Mouse (Mus musculus) activated CD4-positive, CD25-positive, alpha-beta regulatory T cell (primary cell): Measurements from ENCODE around the gene Cfi. TPM values are rescaled to one million over a fixed set of nuclear protein-coding genes. Genes with fewer than 3 reads are reported as not detected.

Experiments used
- polyA plus RNA-seq, 2 experiments: library from polyadenylated mRNA; unstranded; fragments of 100-300 nt; shearing (Covaris generic); gene quantifications; one replicate each; pipeline ENCODE4 v1.2.1; 2017

Cfi gene
- polyA plus RNA-seq: under 1 TPM in 1 of 2 experiments, not detected in 1; 0.16 TPM

DNA sequence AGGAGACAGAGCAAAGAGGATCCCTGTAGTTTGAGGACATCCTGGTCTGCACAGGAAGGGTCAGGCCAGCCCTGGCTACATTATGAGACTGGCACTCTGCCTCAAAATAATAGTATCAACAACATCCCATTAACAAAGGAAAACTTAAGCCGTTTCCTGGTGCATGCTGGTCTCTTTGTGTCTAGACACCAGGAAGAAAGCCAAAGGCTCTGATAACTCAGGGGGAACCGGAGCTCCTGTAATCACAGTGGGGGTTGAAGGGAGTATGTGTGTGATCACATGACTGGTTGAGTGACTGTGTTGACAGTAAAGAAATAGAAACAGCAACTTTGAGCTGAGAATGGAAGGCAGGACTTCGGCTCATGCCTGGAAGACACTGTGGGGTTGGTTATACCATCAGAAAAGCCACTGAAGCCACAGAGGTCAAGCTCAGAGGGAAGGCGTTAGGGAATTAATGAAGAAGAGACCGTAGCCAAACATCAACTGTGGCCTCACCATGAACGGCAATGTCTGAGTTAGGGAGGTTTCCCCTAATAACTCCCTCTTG, at the start of gene Cfi:
Gene Cfi (plus strand): TSS at position 497 of the 547 bp plus-strand sequence.

DNA sequence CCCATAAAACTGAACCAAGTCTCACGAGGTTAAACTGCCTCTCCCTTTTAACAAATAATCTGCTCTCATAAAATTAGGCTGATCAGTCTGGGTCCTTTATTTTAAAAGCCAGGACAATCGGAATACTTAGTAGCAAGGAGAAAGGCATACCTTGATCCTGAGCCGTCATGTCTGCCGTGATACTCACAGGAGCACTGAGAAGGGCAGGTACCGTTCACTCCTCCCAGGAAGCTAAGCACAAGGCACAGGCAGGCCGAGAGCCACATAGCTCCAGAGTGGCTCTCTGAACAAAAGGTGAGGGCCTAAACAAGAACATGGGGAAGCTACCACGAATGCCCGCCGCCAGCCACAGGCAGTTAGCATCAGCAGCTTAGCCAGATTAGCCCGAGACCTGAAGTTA, 31.9 kb upstream of the Cfi start, which contains the start of gene Lrit3:
Gene Lrit3 (minus strand): TSS at position 266 of the 400 bp plus-strand sequence.

DNA sequence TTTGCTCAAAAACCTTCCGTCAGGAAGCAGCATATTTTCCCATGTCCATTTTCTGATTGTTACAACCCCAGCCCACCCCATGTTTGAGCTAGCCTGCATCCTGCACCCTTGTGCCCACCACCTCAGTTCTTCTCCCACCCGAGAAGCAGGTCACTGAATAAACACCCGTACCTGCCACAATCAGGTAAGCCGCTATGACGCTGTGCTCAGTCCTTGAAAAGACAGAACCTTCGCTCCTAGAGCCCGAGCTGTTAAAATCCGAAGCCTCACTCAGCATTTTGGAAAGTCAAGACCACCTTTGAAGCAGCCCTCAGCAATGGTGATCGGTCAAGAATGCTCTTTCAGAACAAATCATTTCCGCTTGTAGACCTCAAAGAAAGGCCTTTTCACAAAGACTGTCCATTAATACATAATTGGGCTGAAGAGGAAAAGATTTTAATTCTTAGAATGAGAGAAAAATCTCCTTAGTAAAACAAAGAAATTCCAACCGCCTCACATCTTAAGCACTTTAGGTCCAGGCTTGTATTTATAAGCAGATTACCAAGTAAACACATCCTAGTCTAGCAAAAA, 13.4 kb upstream of the Cfi start, which contains the start of gene Rrh:
Gene Rrh (minus strand): TSS at position 382 of the 570 bp plus-strand sequence.

DNA sequence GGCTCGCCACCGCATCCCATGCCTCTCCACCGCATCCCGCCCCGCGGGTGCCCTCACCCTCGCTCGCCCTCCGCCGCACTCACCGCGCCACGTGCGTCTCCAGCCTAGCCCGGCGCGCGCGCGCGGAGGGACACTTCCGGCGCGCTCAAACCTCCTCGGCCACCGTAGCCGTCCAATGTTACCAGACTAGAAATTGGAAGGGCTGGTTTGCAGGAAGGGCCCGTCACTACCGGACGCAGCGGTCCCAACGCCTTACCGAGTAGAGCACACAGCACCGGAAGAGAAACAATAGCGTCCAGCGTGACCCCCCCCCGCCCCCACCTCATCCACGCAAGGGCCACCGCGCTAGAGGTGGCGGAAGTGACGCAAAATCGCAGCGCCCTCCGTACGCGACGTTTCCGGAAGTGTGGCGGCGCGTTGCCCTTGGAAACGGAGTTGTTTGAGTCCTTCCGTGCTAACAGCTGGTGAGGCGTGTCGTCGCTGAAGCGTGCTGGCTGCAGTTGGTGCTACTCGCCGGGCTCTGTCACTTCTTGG, 4.6 kb upstream of the Cfi start, which contains the start of gene Gar1:
Gene Gar1 (minus strand): TSS at position 362 of the 534 bp plus-strand sequence.

DNA sequence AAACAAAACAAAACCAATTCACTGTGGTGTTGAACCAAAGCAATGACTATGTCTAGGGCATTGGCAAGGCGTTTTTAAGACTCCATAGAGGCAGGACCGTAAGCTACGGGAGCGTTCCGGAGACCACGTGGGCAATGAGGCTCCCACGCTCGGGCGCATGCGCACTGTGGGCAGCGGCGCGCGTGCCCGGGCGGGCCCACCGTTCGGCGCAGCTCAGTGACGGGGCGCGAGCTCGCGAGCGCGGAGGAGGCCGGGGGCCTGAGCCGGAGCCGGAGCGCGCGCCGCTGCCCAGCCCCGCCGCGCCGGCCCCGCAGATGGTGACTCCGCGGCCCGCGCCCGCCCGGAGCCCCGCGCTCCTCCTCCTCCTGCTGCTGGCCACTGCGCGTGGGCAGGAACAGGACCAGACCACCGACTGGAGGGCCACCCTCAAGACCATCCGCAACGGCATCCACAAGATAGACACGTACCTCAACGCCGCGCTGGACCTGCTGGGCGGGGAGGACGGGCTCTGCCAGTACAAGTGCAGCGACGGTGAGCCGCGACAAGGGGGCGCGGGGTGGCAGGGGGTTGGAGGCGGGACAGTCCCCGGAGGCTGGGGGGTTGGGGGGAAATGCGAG, 42.8 kb downstream of the Cfi start, which contains the start of gene Pla2g12a:
Gene Pla2g12a (plus strand): TSS at position 202 of the 617 bp plus-strand sequence.

DNA sequence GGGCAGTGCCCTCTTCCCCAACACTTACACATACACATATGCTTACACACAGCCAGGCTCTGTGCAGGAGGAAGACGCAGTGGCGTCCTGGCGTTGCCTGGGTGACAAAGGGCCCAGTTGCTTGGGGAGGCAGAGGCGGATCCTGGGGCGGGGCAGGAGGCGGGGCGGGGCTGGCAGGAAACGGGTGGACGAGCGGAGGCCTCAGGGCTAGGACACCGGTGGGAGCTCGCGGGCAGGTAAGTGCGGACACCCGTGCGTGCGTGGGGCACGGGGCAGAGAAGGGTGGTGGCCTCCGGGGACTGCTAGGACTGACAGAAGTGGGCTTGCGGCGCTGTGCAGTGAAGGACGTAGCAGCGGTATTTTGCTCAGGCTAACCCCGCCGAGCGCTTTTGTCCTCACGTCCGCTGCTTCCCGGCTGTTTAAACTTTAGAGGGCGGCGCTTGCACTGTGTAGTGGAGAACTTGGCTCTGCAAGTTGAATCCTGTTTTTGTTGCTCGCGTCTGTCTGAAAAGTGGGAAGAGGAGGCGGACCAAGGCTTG, 65.7 kb downstream of the Cfi start, which contains the start of gene Casp6:
Gene Casp6 (plus strand): TSS at position 155 of the 539 bp plus-strand sequence.

Other genes starting within 250 kb of the Cfi start
- gene Egf, start 80.6 kb upstream of the Cfi start, polyA plus RNA-seq: 1 to 10 TPM in 1 of 2 experiments, under 1 TPM in 1; 0.32 to 1.6 TPM
- under 1 TPM in 1 of 2 experiments, not detected in 1; 0.31 TPM for gene Lrit3, start 31.9 kb upstream of the Cfi start, polyA plus RNA-seq
- gene Rrh, start 13.3 kb upstream of the Cfi start, polyA plus RNA-seq: not detected
- 100 to 1,000 TPM in 1 of 2 experiments, 10 to 100 TPM in 1; 93.9 to 131 TPM for gene Gar1, start 4.5 kb upstream of the Cfi start, polyA plus RNA-seq
- gene Pla2g12a, start 42.7 kb downstream of the Cfi start, polyA plus RNA-seq: 10 to 100 TPM; 15.3 to 31.8 TPM
- 10 to 100 TPM; 63.9 to 74.0 TPM for gene Casp6, start 65.5 kb downstream of the Cfi start, polyA plus RNA-seq
- gene Mcub, start 134.3 kb downstream of the Cfi start, polyA plus RNA-seq: 10 to 100 TPM; 23.6 to 43.5 TPM
- 10 to 100 TPM; 35.1 to 52.6 TPM for gene Sec24b, start 225.7 kb downstream of the Cfi start, polyA plus RNA-seq